Mouse (Mus musculus): ENCODE results near the gene Capn10. TPM values are rescaled to one million over a fixed set of nuclear protein-coding genes. Genes with fewer than 3 reads are reported as not detected.
A peak's percentile ranks its signal among the peaks of the same experiment; 100 is the strongest.

Gene Capn10
- polyA plus RNA-seq, 1 experiment from 2014 or later = 12.6 TPM

- peaks cover 11% of the 10 kb centered on the region for H3K36me3 ChIP-seq
- 51% methylated on average over 4 of the region's 4 CpGs for WGBS (ENCODE audit: insufficient replicate concordance)
Measured at GRCm38 (mm10) chr1:92909068-92909467, 25.1 kb upstream of the Capn10 start.

DNA sequence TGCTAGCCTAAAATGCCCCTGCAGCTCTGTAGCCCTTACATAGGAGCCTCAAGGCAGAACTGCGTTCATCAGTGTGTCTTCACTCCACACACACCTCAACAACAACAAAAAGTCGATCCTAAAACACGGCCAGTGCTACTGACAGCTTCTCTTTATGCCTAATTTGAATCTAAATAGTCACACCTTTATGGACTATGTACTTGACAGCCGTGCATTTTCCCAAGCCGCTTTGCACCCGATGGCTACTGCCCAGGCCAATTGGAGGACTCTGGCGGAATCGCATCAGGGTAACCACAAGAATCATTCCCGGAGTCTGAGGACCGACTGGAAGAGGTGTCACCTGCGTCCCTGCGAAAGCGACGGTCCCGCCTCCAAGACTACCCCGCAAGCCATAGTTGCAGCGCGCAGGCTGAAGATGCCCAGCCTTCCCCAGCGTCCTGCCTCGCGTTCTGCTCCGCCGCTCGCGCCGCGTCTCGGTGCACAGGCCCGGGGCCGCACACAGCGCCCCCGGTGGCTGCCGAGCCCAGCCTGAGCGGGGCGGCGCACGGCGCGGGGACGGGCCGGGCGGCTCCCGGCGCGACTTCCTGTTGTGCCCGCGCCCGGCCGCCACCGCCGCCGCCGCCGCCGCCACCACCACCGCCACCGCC is 23.8 kb upstream of the Capn10 start, which contains the start of gene Rnpepl1:
Rnpepl1 (plus strand) TSS at position 545 of the 647 bp plus-strand sequence.
- peaks cover 58% of the 10 kb centered on the region for H3K4me1 ChIP-seq
- WGBS (ENCODE audit: insufficient replicate concordance) = under 1% methylated on average over 44 of the region's 57 CpGs
- H3K27me3 ChIP-seq (replicated peaks) = peaks cover 8% of the 10 kb centered on the region
- H3K36me3 ChIP-seq = peaks cover 24% of the 10 kb centered on the region
- H3K4me2 ChIP-seq = peak within 1 kb of the TSS; percentile 99
- H3K9me3 ChIP-seq (replicated peaks) = no peaks in the 10 kb centered on the region
- peak within 1 kb of the TSS; percentile 84 for H3K4me3 ChIP-seq
- H3K9ac ChIP-seq = peak within 1 kb of the TSS; percentile 87
- ATAC-seq = peak; percentile 67
- peak within 1 kb of the TSS; percentile 85 for H3K27ac ChIP-seq

More at GRCm38 (mm10) chr1:92909068-92909467, 25.1 kb upstream of the Capn10 start:
- H3K4me1 ChIP-seq = peaks cover 58% of the 10 kb centered on the region
- H3K27ac ChIP-seq = no peak overlapping the region
- peaks cover 8% of the 10 kb centered on the region for H3K27me3 ChIP-seq (replicated peaks)
- no peak overlapping the region for H3K4me3 ChIP-seq
- H3K9me3 ChIP-seq (replicated peaks) = no peaks in the 10 kb centered on the region
- no peak overlapping the region for H3K9ac ChIP-seq
- H3K4me2 ChIP-seq = no peak overlapping the region
- ATAC-seq = no peak

- Histone ChIP-seq H3K4me3 (peak overlapping the region; percentile 84), H3K4me1 (peaks cover 57% of the 10 kb centered on the region), H3K36me3 (peaks cover 32% of the 10 kb centered on the region), H3K4me2 (peak overlapping the region; percentile 99), H3K27me3 (replicated peaks) (peaks cover 8% of the 10 kb centered on the region), H3K9ac (peak overlapping the region; percentile 87), H3K9me3 (replicated peaks) (no peaks in the 10 kb centered on the region), H3K27ac (peak overlapping the region; percentile 85)
- peak; percentile 11; the same call in 1 of the 2 replicates for ATAC-seq
- WGBS (ENCODE audit: insufficient replicate concordance) = 2% methylated on average over 71 of the region's 85 CpGs
Measured at GRCm38 (mm10) chr1:92910925-92911720, 23.1 kb upstream of the Capn10 start.

- peak overlapping the region; percentile 84 for H3K4me3 ChIP-seq
- H3K9ac ChIP-seq = peak overlapping the region; percentile 87
- no peaks in the 10 kb centered on the region for H3K9me3 ChIP-seq (replicated peaks)
- no peak for ATAC-seq
- 38% methylated on average over 8 of the region's 8 CpGs for WGBS (ENCODE audit: insufficient replicate concordance)
- H3K4me1 ChIP-seq = peaks cover 51% of the 10 kb centered on the region
- H3K4me2 ChIP-seq = peak overlapping the region; percentile 99
- 0 out of 2 replicates have a peak overlapping the region, but pooled peaks have one; percentile 85 for H3K27ac ChIP-seq
- H3K27me3 ChIP-seq (replicated peaks) = peaks cover 8% of the 10 kb centered on the region
- H3K36me3 ChIP-seq = peaks cover 38% of the 10 kb centered on the region
Measured at GRCm38 (mm10) chr1:92911721-92912138, 22.4 kb upstream of the Capn10 start.

GRCm38 (mm10) chr1:92912286-92912685 is 21.9 kb upstream of the Capn10 start:
- H3K9ac ChIP-seq = peak overlapping the region; percentile 87; the same call in 1 of the 2 replicates
- no peaks in the 10 kb centered on the region for H3K9me3 ChIP-seq (replicated peaks)
- ATAC-seq = no peak
- peak overlapping the region; percentile 99 for H3K4me2 ChIP-seq
- peaks cover 51% of the 10 kb centered on the region for H3K4me1 ChIP-seq
- peaks cover 8% of the 10 kb centered on the region for H3K27me3 ChIP-seq (replicated peaks)
- WGBS (ENCODE audit: insufficient replicate concordance) = 44% methylated on average over 1 of the region's 1 CpGs
- peak overlapping the region; percentile 84; the same call in 1 of the 2 replicates for H3K4me3 ChIP-seq
- peaks cover 43% of the 10 kb centered on the region for H3K36me3 ChIP-seq
- no peak overlapping the region for H3K27ac ChIP-seq

GRCm38 (mm10) chr1:92914239-92914638 is 19.9 kb upstream of the Capn10 start:
- peaks cover 63% of the 10 kb centered on the region for H3K36me3 ChIP-seq
- H3K9ac ChIP-seq = no peak overlapping the region
- no peak overlapping the region for H3K4me2 ChIP-seq
- H3K27ac ChIP-seq = no peak overlapping the region
- ATAC-seq = no peak
- peaks cover 6% of the 10 kb centered on the region for H3K27me3 ChIP-seq (replicated peaks)
- H3K4me1 ChIP-seq = peaks cover 33% of the 10 kb centered on the region
- no peak overlapping the region for H3K4me3 ChIP-seq
- H3K9me3 ChIP-seq (replicated peaks) = no peaks in the 10 kb centered on the region
- WGBS (ENCODE audit: insufficient replicate concordance) = 71% methylated on average over 4 of the region's 4 CpGs

GRCm38 (mm10) chr1:92914993-92915392 is 19.2 kb upstream of the Capn10 start:
- no peak overlapping the region for H3K4me3 ChIP-seq
- no peaks in the 10 kb centered on the region for H3K9me3 ChIP-seq (replicated peaks)
- no peak overlapping the region for H3K27ac ChIP-seq
- H3K36me3 ChIP-seq = peaks cover 70% of the 10 kb centered on the region
- ATAC-seq = no peak
- no peaks in the 10 kb centered on the region for H3K27me3 ChIP-seq (replicated peaks)
- peaks cover 27% of the 10 kb centered on the region for H3K4me1 ChIP-seq
- H3K4me2 ChIP-seq = no peak overlapping the region
- H3K9ac ChIP-seq = no peak overlapping the region
- WGBS (ENCODE audit: insufficient replicate concordance) = 90% methylated on average over 11 of the region's 11 CpGs

DNA sequence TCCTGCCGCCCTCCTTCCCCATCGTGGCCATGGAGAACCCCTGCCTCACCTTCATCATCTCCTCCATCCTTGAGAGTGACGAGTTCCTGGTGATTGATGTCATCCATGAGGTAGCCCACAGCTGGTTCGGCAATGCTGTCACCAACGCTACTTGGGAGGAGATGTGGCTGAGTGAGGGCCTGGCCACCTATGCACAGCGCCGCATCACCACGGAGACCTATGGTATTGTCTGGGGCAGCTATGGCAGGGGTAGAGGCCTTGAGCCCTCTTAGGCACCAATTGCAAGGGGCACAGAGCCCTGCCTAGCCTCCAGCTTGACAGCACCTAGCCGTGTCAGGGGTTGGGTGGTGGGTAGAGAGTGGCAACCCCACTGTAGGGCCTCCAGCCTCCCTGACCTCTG is 17.5 kb upstream of the Capn10 start:
- 87% methylated on average over 9 of the region's 9 CpGs for WGBS (ENCODE audit: insufficient replicate concordance)
- ATAC-seq = no peak
- H3K9ac ChIP-seq = no peak overlapping the region
- H3K27me3 ChIP-seq (replicated peaks) = no peaks in the 10 kb centered on the region
- H3K36me3 ChIP-seq = peaks cover 78% of the 10 kb centered on the region
- no peak overlapping the region for H3K4me2 ChIP-seq
- H3K27ac ChIP-seq = no peak overlapping the region
- no peaks in the 10 kb centered on the region for H3K9me3 ChIP-seq (replicated peaks)
- H3K4me3 ChIP-seq = no peak overlapping the region
- H3K4me1 ChIP-seq = peaks cover 27% of the 10 kb centered on the region

GRCm38 (mm10) chr1:92919151-92919550 is 15.0 kb upstream of the Capn10 start:
- no peak overlapping the region for H3K27ac ChIP-seq
- peak; percentile 11; the same call in 1 of the 2 replicates for ATAC-seq
- H3K27me3 ChIP-seq (replicated peaks) = no peaks in the 10 kb centered on the region
- no peak overlapping the region for H3K4me2 ChIP-seq
- H3K9me3 ChIP-seq (replicated peaks) = no peaks in the 10 kb centered on the region
- H3K4me1 ChIP-seq = peaks cover 12% of the 10 kb centered on the region; the same call in 1 of the 2 replicates
- WGBS (ENCODE audit: insufficient replicate concordance) = 93% methylated on average over 11 of the region's 11 CpGs
- peaks cover 66% of the 10 kb centered on the region for H3K36me3 ChIP-seq
- H3K4me3 ChIP-seq = no peak overlapping the region
- no peak overlapping the region for H3K9ac ChIP-seq

DNA sequence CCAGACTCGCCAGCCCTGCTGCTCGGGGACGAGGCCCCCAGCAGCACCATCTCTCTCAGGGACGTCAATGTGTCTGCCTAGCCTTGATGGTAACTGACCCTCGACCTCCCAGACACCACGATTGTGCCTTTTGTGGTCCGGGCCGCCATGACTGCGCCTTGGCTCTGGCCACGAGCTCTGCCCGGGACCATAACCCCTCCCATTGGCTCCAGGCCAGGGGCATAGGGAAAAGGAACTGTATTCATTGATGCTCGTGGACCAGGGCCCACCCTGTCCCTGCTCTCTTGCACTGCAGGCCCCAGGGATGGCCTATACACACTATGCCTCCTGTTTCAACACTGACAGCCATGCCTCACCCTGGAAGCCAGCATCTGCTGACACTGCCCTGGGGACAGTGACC is 14.4 kb upstream of the Capn10 start:
- Histone ChIP-seq H3K4me2 (no peak overlapping the region), H3K27me3 (replicated peaks) (no peaks in the 10 kb centered on the region), H3K36me3 (peaks cover 60% of the 10 kb centered on the region), H3K27ac (no peak overlapping the region), H3K4me3 (no peak overlapping the region), H3K9ac (no peak overlapping the region), H3K4me1 (peaks cover 12% of the 10 kb centered on the region; the same call in 1 of the 2 replicates), H3K9me3 (replicated peaks) (no peaks in the 10 kb centered on the region)
- WGBS (ENCODE audit: insufficient replicate concordance) = 78% methylated on average over 12 of the region's 12 CpGs
- 0 out of 2 replicates have a peak, but pooled peaks have one; percentile 25 for ATAC-seq

GRCm38 (mm10) chr1:92920474-92921200 is 13.5 kb upstream of the Capn10 start:
- H3K36me3 ChIP-seq = peaks cover 51% of the 10 kb centered on the region
- no peaks in the 10 kb centered on the region for H3K9me3 ChIP-seq (replicated peaks)
- 50% methylated on average over 7 of the region's 7 CpGs for WGBS (ENCODE audit: insufficient replicate concordance)
- no peak overlapping the region for H3K27ac ChIP-seq
- H3K4me3 ChIP-seq = no peak overlapping the region
- ATAC-seq = 0 out of 2 replicates have a peak, but pooled peaks have one; percentile 19
- no peak overlapping the region for H3K4me2 ChIP-seq
- no peaks in the 10 kb centered on the region for H3K27me3 ChIP-seq (replicated peaks)
- H3K9ac ChIP-seq = no peak overlapping the region
- H3K4me1 ChIP-seq = peaks cover 12% of the 10 kb centered on the region; the same call in 1 of the 2 replicates
